Mouse (Mus musculus): ENCODE measurements around the gene Tnfrsf19.

- TF ChIP-seq POLR2A (IDR thresholded peaks at IDR 0.05; ENCODE audit: low read depth, low read length) (no peak), CTCF (IDR thresholded peaks at IDR 0.05; ENCODE audit: extremely low read depth, insufficient read length, insufficient replicate concordance, low read depth, low read length) (no peak)
Observed at GRCm38 (mm10) chr14:61011621-61012174, 34.6 kb downstream of the Tnfrsf19 start.

Data from small intestine, adult 2 months (tissue).